Mouse (Mus musculus) forebrain, embryonic 16.5 days (tissue): ENCODE measurements around the gene 1110051M20Rik. TPM values are rescaled to one million over a fixed set of nuclear protein-coding genes. Genes with fewer than 3 reads are reported as not detected.
A peak's percentile ranks its signal among the peaks of the same experiment; 100 is the strongest.

Experiments
- ATAC-seq: fragments of 200-750 bp; cut with Nextera tagmentation; 2 replicates; pipeline ENCODE4 v1.8.0; 2017; ENCODE audit warnings: mild to moderate bottlenecking, moderate library complexity
- H3K27ac ChIP-seq: fragments of 300-500 bp; sonication (generic); 2 replicates; pipeline ENCODE4 v1.5.1; 2014; ENCODE audit warnings: low read length, control low read depth
- H3K27me3 ChIP-seq: fragments of 300-500 bp; sonication (generic); replicated peaks from 2 replicates; pipeline ENCODE4 v1.6.1; 2014; ENCODE audit warnings: low read length; ENCODE audit not compliant: control insufficient read depth, insufficient read depth
- H3K36me3 ChIP-seq: fragments of 300-500 bp; sonication (generic); 2 replicates; pipeline ENCODE4 v1.6.1; 2014; ENCODE audit not compliant: control insufficient read depth, insufficient read depth
- H3K4me1 ChIP-seq: fragments of 300-500 bp; sonication (generic); replicated peaks from 2 replicates; pipeline ENCODE4 v1.6.1; 2014; ENCODE audit warnings: low read length; ENCODE audit not compliant: control insufficient read depth, insufficient read depth
- H3K4me2 ChIP-seq: fragments of 300-500 bp; sonication (generic); 2 replicates; pipeline ENCODE4 v1.6.1; 2014; ENCODE audit warnings: mild to moderate bottlenecking, low read length, control low read depth
- H3K4me3 ChIP-seq: fragments of 300-500 bp; sonication (generic); replicated peaks from 2 replicates; pipeline ENCODE4 v1.5.1; 2014; ENCODE audit warnings: mild to moderate bottlenecking, low read length, control low read depth
- H3K9ac ChIP-seq: fragments of 300-500 bp; sonication (generic); replicated peaks from 2 replicates; pipeline ENCODE4 v1.6.1; 2014; ENCODE audit warnings: low read depth, low read length, control low read depth
- H3K9me3 ChIP-seq: fragments of 300-500 bp; sonication (generic); 2 replicates; pipeline ENCODE4 v1.6.1; 2016; ENCODE audit warnings: low read length; ENCODE audit not compliant: control insufficient read depth
- WGBS: fragments of 180-500 bp; shearing (Covaris S2); extraction: QIAGEN DNeasy Blood & Tissue Kit; methylation state at CpG from one replicate; pipeline ENCODE4 v1.1.7; 2014; 5-methylcytosine and 5-hydroxymethylcytosine counted together
- polyA plus RNA-seq: library from polyadenylated mRNA; unstranded; fragments of >200 nt; fragmentation: Nextera tagmentation; extraction: Ambion mirVana; gene quantifications from 2 replicates; pipeline ENCODE4 v1.2.1, GENCODE M21; 2015

Gene 1110051M20Rik
- polyA plus RNA-seq, 1 experiment from 2014 or later = 187 TPM

GRCm38 (mm10) chr2:91386547-91387286, 57.8 kb downstream of the 1110051M20Rik start:
- H3K9me3 ChIP-seq = no peaks in the 10 kb centered on the region
- no peaks in the 10 kb centered on the region for H3K4me1 ChIP-seq
- no peak overlapping the region for H3K27ac ChIP-seq
- no peak; the same call in 1 of the 2 replicates for ATAC-seq
- WGBS = 48% methylated on average over 5 of the region's 5 CpGs
- H3K9ac ChIP-seq = no peak overlapping the region
- no peaks in the 10 kb centered on the region for H3K27me3 ChIP-seq
- H3K36me3 ChIP-seq = no peaks in the 10 kb centered on the region
- no peak overlapping the region for H3K4me3 ChIP-seq
- H3K4me2 ChIP-seq = no peak overlapping the region

- ATAC-seq = no peak
- Histone ChIP-seq H3K4me2 (no peak overlapping the region), H3K9me3 (no peaks in the 10 kb centered on the region), H3K36me3 (peaks cover 3% of the 10 kb centered on the region; the same call in 1 of the 2 replicates), H3K27me3 (no peaks in the 10 kb centered on the region), H3K9ac (no peak overlapping the region), H3K4me1 (no peaks in the 10 kb centered on the region), H3K4me3 (no peak overlapping the region), H3K27ac (no peak overlapping the region)
- WGBS = 75% methylated on average over 6 of the region's 6 CpGs
These were observed 61.2 kb downstream of the 1110051M20Rik start for GRCm38 (mm10) chr2:91383294-91383693.

GRCm38 (mm10) chr2:91377038-91377437, 67.5 kb downstream of the 1110051M20Rik start:
- no peak overlapping the region for H3K4me3 ChIP-seq
- peaks cover 5% of the 10 kb centered on the region; the same call in 1 of the 2 replicates for H3K4me1 ChIP-seq
- no peak overlapping the region for H3K9ac ChIP-seq
- WGBS = 26% methylated on average over 7 of the region's 7 CpGs
- peaks cover 3% of the 10 kb centered on the region; the same call in 1 of the 2 replicates for H3K36me3 ChIP-seq
- H3K9me3 ChIP-seq = no peaks in the 10 kb centered on the region
- no peak overlapping the region for H3K27ac ChIP-seq
- H3K4me2 ChIP-seq = no peak overlapping the region
- no peaks in the 10 kb centered on the region for H3K27me3 ChIP-seq
- no peak for ATAC-seq

GRCm38 (mm10) chr2:91370314-91370713, 74.2 kb downstream of the 1110051M20Rik start:
- Histone ChIP-seq H3K27ac (no peak overlapping the region), H3K4me2 (no peak overlapping the region), H3K36me3 (no peaks in the 10 kb centered on the region), H3K4me3 (no peak overlapping the region), H3K27me3 (no peaks in the 10 kb centered on the region), H3K9ac (no peak overlapping the region), H3K4me1 (no peaks in the 10 kb centered on the region), H3K9me3 (no peaks in the 10 kb centered on the region; the same call in 1 of the 2 replicates)
- WGBS = 95% methylated on average over 2 of the region's 2 CpGs
- ATAC-seq = no peak

GRCm38 (mm10) chr2:91363272-91363671, 81.2 kb downstream of the 1110051M20Rik start:
- ATAC-seq = no peak
- Histone ChIP-seq H3K4me2 (no peak overlapping the region), H3K36me3 (no peaks in the 10 kb centered on the region), H3K27me3 (no peaks in the 10 kb centered on the region), H3K27ac (no peak overlapping the region), H3K9me3 (no peaks in the 10 kb centered on the region; the same call in 1 of the 2 replicates), H3K9ac (no peak overlapping the region), H3K4me3 (no peak overlapping the region), H3K4me1 (peaks cover 3% of the 10 kb centered on the region; the same call in 1 of the 2 replicates)
- WGBS = 93% methylated on average over 2 of the region's 2 CpGs

GRCm38 (mm10) chr2:91361068-91361528, 83.4 kb downstream of the 1110051M20Rik start:
- Histone ChIP-seq H3K27ac (0 out of 2 replicates have a peak overlapping the region, but pooled peaks have one; percentile 2), H3K36me3 (no peaks in the 10 kb centered on the region), H3K9me3 (no peaks in the 10 kb centered on the region), H3K27me3 (no peaks in the 10 kb centered on the region), H3K4me1 (peaks cover 3% of the 10 kb centered on the region; the same call in 1 of the 2 replicates), H3K9ac (no peak overlapping the region), H3K4me2 (no peak overlapping the region), H3K4me3 (no peak overlapping the region)
- ATAC-seq = peak; percentile 71
- 28% methylated on average over 4 of the region's 4 CpGs for WGBS

- Histone ChIP-seq H3K4me2 (no peak overlapping the region), H3K4me3 (no peak overlapping the region), H3K27me3 (no peaks in the 10 kb centered on the region), H3K36me3 (no peaks in the 10 kb centered on the region), H3K9ac (no peak overlapping the region), H3K4me1 (no peaks in the 10 kb centered on the region), H3K9me3 (no peaks in the 10 kb centered on the region), H3K27ac (no peak overlapping the region)
- ATAC-seq = no peak
- WGBS = 95% methylated on average over 3 of the region's 3 CpGs
These were observed 88.7 kb downstream of the 1110051M20Rik start for GRCm38 (mm10) chr2:91355767-91356166.

- Histone ChIP-seq H3K9me3 (no peaks in the 10 kb centered on the region), H3K27ac (no peak overlapping the region), H3K36me3 (no peaks in the 10 kb centered on the region), H3K27me3 (no peaks in the 10 kb centered on the region), H3K9ac (no peak overlapping the region), H3K4me3 (no peak overlapping the region), H3K4me1 (no peaks in the 10 kb centered on the region), H3K4me2 (no peak overlapping the region)
- 78% methylated on average over 6 of the region's 6 CpGs for WGBS
- ATAC-seq = no peak
These were observed 89.6 kb downstream of the 1110051M20Rik start for GRCm38 (mm10) chr2:91354727-91355403.

- no peak overlapping the region for H3K27ac ChIP-seq
- ATAC-seq = no peak
- H3K36me3 ChIP-seq = no peaks in the 10 kb centered on the region
- no peaks in the 10 kb centered on the region for H3K9me3 ChIP-seq
- H3K4me1 ChIP-seq = no peaks in the 10 kb centered on the region
- WGBS = 61% methylated on average over 3 of the region's 3 CpGs
- no peaks in the 10 kb centered on the region for H3K27me3 ChIP-seq
- H3K4me3 ChIP-seq = no peak overlapping the region
- no peak overlapping the region for H3K4me2 ChIP-seq
- H3K9ac ChIP-seq = no peak overlapping the region
These were observed 90.7 kb downstream of the 1110051M20Rik start for GRCm38 (mm10) chr2:91353854-91354253.
